Mouse (Mus musculus): Measurements from ENCODE around the gene Deaf1. TPM values are rescaled to one million over a fixed set of nuclear protein-coding genes. Genes with fewer than 3 reads are reported as not detected.
A peak's percentile ranks its signal among the peaks of the same experiment; 100 is the strongest.

The Deaf1 gene
- 40.2 and 42.5 TPM in 2 replicates for polyA plus RNA-seq (2014; fragmentation: Nextera tagmentation; extraction: Ambion mirVana)

GRCm38 (mm10) chr7:141327469-141328372 is at the start of gene Deaf1, which contains the start of gene Tmem80:
Deaf1 (minus strand) TSS chr7:141327690.
Tmem80 (plus strand) TSS chr7:141327739.
- Histone ChIP-seq H3K27ac (ENCODE audit: low read depth, low read length) (peak within 1 kb of the TSS; percentile 100), H3K4me1 (ENCODE audit: control insufficient read depth, insufficient read depth, low read length) (peaks cover 12% of the 10 kb centered on the region), H3K9me3 (replicated peaks; ENCODE audit: control insufficient read depth, low read length) (no peaks in the 10 kb centered on the region), H3K36me3 (ENCODE audit: control insufficient read depth, insufficient read depth, low read length) (peaks cover 10% of the 10 kb centered on the region), H3K27me3 (ENCODE audit: control insufficient read depth, insufficient read depth, low read length) (no peaks in the 10 kb centered on the region), H3K4me2 (peak within 1 kb of the TSS; percentile 98), H3K9ac (ENCODE audit: low read depth, low read length) (peak within 1 kb of the TSS; percentile 98), H3K4me3 (ENCODE audit: low read depth, low read length) (peak within 1 kb of the TSS; percentile 73)
- peak; percentile 92 for ATAC-seq (replicated peaks; ENCODE audit: insufficient number of reproducible peaks, low FRiP score, low TSS enrichment)
- WGBS (ENCODE audit: insufficient replicate concordance) = under 1% methylated on average over 105 of the region's 105 CpGs

DNA sequence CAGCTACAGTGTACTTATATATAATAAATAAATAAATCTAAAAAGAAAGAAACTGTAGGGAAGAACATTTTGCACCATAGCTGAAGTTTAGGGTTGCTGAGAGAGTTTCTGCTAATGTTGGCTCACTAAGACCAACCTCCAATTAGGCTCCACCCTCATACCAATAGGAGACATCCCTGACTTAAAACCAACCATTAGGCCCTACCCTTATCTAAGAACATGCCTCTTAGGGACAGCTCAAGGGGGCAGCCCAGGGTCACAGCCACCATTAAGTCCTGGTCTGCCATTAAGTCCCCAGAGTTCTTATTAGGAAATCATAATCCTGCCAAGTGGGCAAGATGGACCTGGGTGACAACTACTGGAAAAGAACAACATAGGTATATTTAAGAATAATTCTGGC is 46.9 kb upstream of the Deaf1 start:
- H3K9me3 ChIP-seq (replicated peaks; ENCODE audit: control insufficient read depth, low read length) = no peaks in the 10 kb centered on the region
- no peak overlapping the region for H3K27ac ChIP-seq (ENCODE audit: low read depth, low read length)
- H3K4me3 ChIP-seq (ENCODE audit: low read depth, low read length) = no peak overlapping the region
- no peaks in the 10 kb centered on the region for H3K36me3 ChIP-seq (ENCODE audit: control insufficient read depth, insufficient read depth, low read length)
- no peaks in the 10 kb centered on the region for H3K4me1 ChIP-seq (ENCODE audit: control insufficient read depth, insufficient read depth, low read length)
- no peak overlapping the region for H3K9ac ChIP-seq (ENCODE audit: low read depth, low read length)
- H3K4me2 ChIP-seq = no peak overlapping the region
- no peak for ATAC-seq (replicated peaks; ENCODE audit: insufficient number of reproducible peaks, low FRiP score, low TSS enrichment)
- H3K27me3 ChIP-seq (ENCODE audit: control insufficient read depth, insufficient read depth, low read length) = no peaks in the 10 kb centered on the region

DNA sequence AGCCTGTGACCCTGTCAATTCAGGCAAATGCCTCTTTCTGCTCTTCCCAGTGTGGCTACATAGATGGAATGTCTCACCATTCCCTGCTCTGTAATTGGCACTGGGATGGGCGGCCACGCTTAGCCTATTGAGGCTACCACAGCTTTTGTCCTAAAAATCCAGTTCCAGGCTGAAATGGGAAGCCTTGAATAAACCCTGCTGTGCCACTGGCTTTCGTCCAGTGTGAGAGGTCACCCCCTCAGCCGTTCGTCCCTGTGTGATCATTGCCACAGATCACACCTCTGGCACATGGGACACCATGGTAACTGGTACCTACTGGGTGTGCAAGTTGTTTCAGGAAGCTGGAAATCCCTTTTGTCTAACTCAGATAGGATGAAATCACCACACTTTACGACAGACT is 46.1 kb upstream of the Deaf1 start:
- H3K9me3 ChIP-seq (replicated peaks; ENCODE audit: control insufficient read depth, low read length) = no peaks in the 10 kb centered on the region
- no peaks in the 10 kb centered on the region for H3K36me3 ChIP-seq (ENCODE audit: control insufficient read depth, insufficient read depth, low read length)
- H3K4me1 ChIP-seq (ENCODE audit: control insufficient read depth, insufficient read depth, low read length) = no peaks in the 10 kb centered on the region
- no peaks in the 10 kb centered on the region for H3K27me3 ChIP-seq (ENCODE audit: control insufficient read depth, insufficient read depth, low read length)
- ATAC-seq (replicated peaks; ENCODE audit: insufficient number of reproducible peaks, low FRiP score, low TSS enrichment) = no peak
- H3K27ac ChIP-seq (ENCODE audit: low read depth, low read length) = no peak overlapping the region
- no peak overlapping the region for H3K4me2 ChIP-seq
- no peak overlapping the region for H3K9ac ChIP-seq (ENCODE audit: low read depth, low read length)
- WGBS (ENCODE audit: insufficient replicate concordance) = 72% methylated on average over 6 of the region's 6 CpGs
- H3K4me3 ChIP-seq (ENCODE audit: low read depth, low read length) = no peak overlapping the region

GRCm38 (mm10) chr7:141371942-141372595 is 44.6 kb upstream of the Deaf1 start:
- no peak overlapping the region for H3K9ac ChIP-seq (ENCODE audit: low read depth, low read length)
- H3K27ac ChIP-seq (ENCODE audit: low read depth, low read length) = no peak overlapping the region
- no peaks in the 10 kb centered on the region for H3K27me3 ChIP-seq (ENCODE audit: control insufficient read depth, insufficient read depth, low read length)
- no peaks in the 10 kb centered on the region for H3K4me1 ChIP-seq (ENCODE audit: control insufficient read depth, insufficient read depth, low read length)
- ATAC-seq (replicated peaks; ENCODE audit: insufficient number of reproducible peaks, low FRiP score, low TSS enrichment) = no peak
- 44% methylated on average over 6 of the region's 6 CpGs for whole genome bisulfite sequencing (ENCODE audit: insufficient replicate concordance)
- H3K4me3 ChIP-seq (ENCODE audit: low read depth, low read length) = no peak overlapping the region
- H3K4me2 ChIP-seq = no peak overlapping the region
- H3K9me3 ChIP-seq (replicated peaks; ENCODE audit: control insufficient read depth, low read length) = no peaks in the 10 kb centered on the region
- no peaks in the 10 kb centered on the region for H3K36me3 ChIP-seq (ENCODE audit: control insufficient read depth, insufficient read depth, low read length)

- Histone ChIP-seq H3K36me3 (ENCODE audit: control insufficient read depth, insufficient read depth, low read length) (no peaks in the 10 kb centered on the region), H3K27me3 (ENCODE audit: control insufficient read depth, insufficient read depth, low read length) (peaks cover 2% of the 10 kb centered on the region), H3K27ac (ENCODE audit: low read depth, low read length) (no peak overlapping the region), H3K4me2 (no peak overlapping the region), H3K9me3 (replicated peaks; ENCODE audit: control insufficient read depth, low read length) (no peaks in the 10 kb centered on the region), H3K9ac (ENCODE audit: low read depth, low read length) (no peak overlapping the region), H3K4me3 (ENCODE audit: low read depth, low read length) (no peak overlapping the region), H3K4me1 (ENCODE audit: control insufficient read depth, insufficient read depth, low read length) (no peaks in the 10 kb centered on the region)
- WGBS (ENCODE audit: insufficient replicate concordance) = 68% methylated on average over 5 of the region's 5 CpGs
- ATAC-seq (replicated peaks; ENCODE audit: insufficient number of reproducible peaks, low FRiP score, low TSS enrichment) = no peak
These were observed 42.4 kb upstream of the Deaf1 start for GRCm38 (mm10) chr7:141369918-141370317.

GRCm38 (mm10) chr7:141367358-141367757 is 39.9 kb upstream of the Deaf1 start:
- Histone ChIP-seq H3K27me3 (ENCODE audit: control insufficient read depth, insufficient read depth, low read length) (peaks cover 11% of the 10 kb centered on the region), H3K9ac (ENCODE audit: low read depth, low read length) (no peak overlapping the region), H3K4me3 (ENCODE audit: low read depth, low read length) (no peak overlapping the region), H3K4me1 (ENCODE audit: control insufficient read depth, insufficient read depth, low read length) (no peaks in the 10 kb centered on the region), H3K36me3 (ENCODE audit: control insufficient read depth, insufficient read depth, low read length) (no peaks in the 10 kb centered on the region), H3K4me2 (no peak overlapping the region), H3K27ac (ENCODE audit: low read depth, low read length) (no peak overlapping the region), H3K9me3 (replicated peaks; ENCODE audit: control insufficient read depth, low read length) (no peaks in the 10 kb centered on the region)
- ATAC-seq (replicated peaks; ENCODE audit: insufficient number of reproducible peaks, low FRiP score, low TSS enrichment) = no peak
- WGBS (ENCODE audit: insufficient replicate concordance) = 78% methylated on average over 4 of the region's 4 CpGs

GRCm38 (mm10) chr7:141365049-141365445 is 37.6 kb upstream of the Deaf1 start:
- H3K4me1 ChIP-seq (ENCODE audit: control insufficient read depth, insufficient read depth, low read length) = no peaks in the 10 kb centered on the region
- H3K9me3 ChIP-seq (replicated peaks; ENCODE audit: control insufficient read depth, low read length) = no peaks in the 10 kb centered on the region
- H3K9ac ChIP-seq (ENCODE audit: low read depth, low read length) = no peak overlapping the region
- H3K36me3 ChIP-seq (ENCODE audit: control insufficient read depth, insufficient read depth, low read length) = no peaks in the 10 kb centered on the region
- ATAC-seq (replicated peaks; ENCODE audit: insufficient number of reproducible peaks, low FRiP score, low TSS enrichment) = no peak
- H3K4me2 ChIP-seq = no peak overlapping the region; the same call in 1 of the 2 replicates
- H3K27ac ChIP-seq (ENCODE audit: low read depth, low read length) = peak overlapping the region; percentile 64
- no peak overlapping the region for H3K4me3 ChIP-seq (ENCODE audit: low read depth, low read length)
- 66% methylated on average over 3 of the region's 3 CpGs for WGBS (ENCODE audit: insufficient replicate concordance)
- peaks cover 33% of the 10 kb centered on the region for H3K27me3 ChIP-seq (ENCODE audit: control insufficient read depth, insufficient read depth, low read length)

DNA sequence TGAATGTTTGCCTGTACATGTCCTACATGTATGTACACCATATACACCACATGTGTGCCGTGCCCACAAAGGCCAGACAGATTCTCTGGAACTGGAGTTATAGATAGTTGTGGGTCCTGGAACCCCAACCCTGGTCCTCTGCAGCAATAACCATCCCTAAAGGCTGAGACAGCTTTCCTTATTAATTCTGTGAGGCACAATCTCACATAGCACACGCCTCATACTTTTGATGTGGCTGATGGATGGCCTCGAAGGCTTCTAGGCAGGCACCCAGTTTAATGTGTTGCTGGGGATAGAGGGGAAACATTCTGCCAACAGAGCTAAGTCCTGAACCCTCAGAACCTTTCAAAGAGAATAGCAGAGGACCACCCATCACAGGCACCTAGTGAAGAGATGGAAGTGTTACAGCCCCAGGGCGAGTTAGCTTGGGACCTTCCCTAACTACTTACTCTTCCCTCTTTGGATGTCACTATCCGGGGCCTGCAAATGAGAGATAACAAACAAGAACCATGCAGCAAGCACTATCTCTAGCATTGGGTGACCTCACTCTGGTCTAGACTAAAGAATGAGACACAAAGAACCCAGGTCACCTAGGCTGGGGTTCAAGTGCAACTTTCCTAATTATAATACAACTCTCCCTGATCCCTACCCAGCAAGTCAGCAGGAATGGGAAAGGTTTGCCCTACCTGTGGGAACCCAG is 37.0 kb upstream of the Deaf1 start:
- H3K27me3 ChIP-seq (ENCODE audit: control insufficient read depth, insufficient read depth, low read length) = peaks cover 33% of the 10 kb centered on the region
- peak; percentile 77 for ATAC-seq (replicated peaks; ENCODE audit: insufficient number of reproducible peaks, low FRiP score, low TSS enrichment)

More for the DNA sequence above, 37.0 kb upstream of the Deaf1 start:
- Histone ChIP-seq H3K4me1 (ENCODE audit: control insufficient read depth, insufficient read depth, low read length) (no peaks in the 10 kb centered on the region), H3K27ac (ENCODE audit: low read depth, low read length) (peak overlapping the region; percentile 64), H3K4me2 (no peak overlapping the region; the same call in 1 of the 2 replicates), H3K4me3 (ENCODE audit: low read depth, low read length) (no peak overlapping the region), H3K9ac (ENCODE audit: low read depth, low read length) (no peak overlapping the region), H3K36me3 (ENCODE audit: control insufficient read depth, insufficient read depth, low read length) (no peaks in the 10 kb centered on the region), H3K9me3 (replicated peaks; ENCODE audit: control insufficient read depth, low read length) (no peaks in the 10 kb centered on the region)
- WGBS (ENCODE audit: insufficient replicate concordance) = 69% methylated on average over 5 of the region's 5 CpGs
